Comparison of ENCODE assay signal across 10 mouse cellular contexts in genomic region chr10:70169044-70169443, GRCm38 (mm10). TPM values are rescaled to one million over a fixed set of nuclear protein-coding genes. Genes with fewer than 3 reads are reported as not detected.
A peak's percentile ranks its signal among the peaks of the same experiment; 100 is the strongest.
DNase-seq lines count a peak whose midpoint lies in the region; ATAC-seq lines count a peak whose summit lies in the region.
"Had no signal": no experiment of that assay in that cellular context is flagged by ENCODE, and none has a peak within 500 bp of the region (broad histone marks: within the 10 kb centered on the region; RNA-seq: fewer than 3 reads in every experiment).

No protein-coding gene starts in this region.

- WGBS in forebrain, embryonic 14.5 days = 91% methylated on average over 18 of the region's 18 CpGs
- 85% methylated on average over 18 of the region's 18 CpGs for WGBS in forebrain, embryonic 11.5 days
- WGBS in midbrain, embryonic 10.5 days = 88% methylated on average over 18 of the region's 18 CpGs

- H3K4me1 ChIP-seq in forebrain, embryonic 14.5 days (ENCODE audit: control insufficient read depth, insufficient read depth, low read length) = no peaks in the 10 kb centered on the region
- no peaks in the 10 kb centered on the region for H3K4me1 ChIP-seq in forebrain, embryonic 11.5 days (replicated peaks; ENCODE audit: control insufficient read depth, insufficient read depth, low read length)
- peaks cover 8% of the 10 kb centered on the region for H3K4me1 ChIP-seq in midbrain, embryonic 10.5 days

- no peak for ATAC-seq in forebrain, embryonic 14.5 days
- no peak for ATAC-seq in forebrain, embryonic 11.5 days (replicated peaks; ENCODE audit: low FRiP score)
- ATAC-seq in CD4-positive, CD25-positive, alpha-beta regulatory T cell, adult 4 months = no peak

- H3K9ac ChIP-seq in forebrain, embryonic 14.5 days (ENCODE audit: low read length) = no peak overlapping the region
- H3K9ac ChIP-seq in forebrain, embryonic 11.5 days (ENCODE audit: low read length) = no peak overlapping the region
- H3K9ac ChIP-seq: embryonic facial prominence, embryonic 15.5 days had no signal

- no peak overlapping the region; the same call in 1 of the 2 replicates for H3K27ac ChIP-seq in forebrain, embryonic 14.5 days (ENCODE audit: low read depth, low read length)
- no peak overlapping the region for H3K27ac ChIP-seq in forebrain, embryonic 11.5 days (ENCODE audit: low read depth, low read length)
- 0 out of 2 replicates have a peak overlapping the region, but pooled peaks have one; percentile 52 for H3K27ac ChIP-seq in midbrain, embryonic 10.5 days (replicated peaks)
- H3K27ac ChIP-seq: embryonic facial prominence, embryonic 15.5 days had no signal

- no peaks in the 10 kb centered on the region for H3K9me3 ChIP-seq in forebrain, embryonic 14.5 days (replicated peaks; ENCODE audit: control insufficient read depth, low read length)
- H3K9me3 ChIP-seq in forebrain, embryonic 11.5 days (ENCODE audit: control insufficient read depth, low read length) = no peaks in the 10 kb centered on the region
- no peaks in the 10 kb centered on the region for H3K9me3 ChIP-seq in midbrain, embryonic 10.5 days (replicated peaks)
- H3K9me3 ChIP-seq: embryonic facial prominence, embryonic 15.5 days had no signal

- H3K4me2 ChIP-seq in forebrain, embryonic 14.5 days (ENCODE audit: low read length) = no peak overlapping the region
- H3K4me2 ChIP-seq in forebrain, embryonic 11.5 days (ENCODE audit: low read depth, low read length, severe bottlenecking) = no peak overlapping the region
- H3K4me2 ChIP-seq: embryonic facial prominence, embryonic 15.5 days; liver, embryonic 11.5 days had no signal

- no peaks in the 10 kb centered on the region for H3K27me3 ChIP-seq in forebrain, embryonic 14.5 days (replicated peaks; ENCODE audit: control insufficient read depth, insufficient read depth, low read length)
- H3K27me3 ChIP-seq in forebrain, embryonic 11.5 days (ENCODE audit: control insufficient read depth, insufficient read depth, low read length) = no peaks in the 10 kb centered on the region
- H3K27me3 ChIP-seq in midbrain, embryonic 10.5 days (ENCODE audit: low read depth, poor library complexity, severe bottlenecking) = no peaks in the 10 kb centered on the region
- H3K27me3 ChIP-seq: embryonic facial prominence, embryonic 15.5 days had no signal

- peak; percentile 16 for DNase-seq in forebrain, embryonic 14.5 days (ENCODE audit: low spot score)
- no peak for DNase-seq in forebrain, embryonic 11.5 days (ENCODE audit: low spot score)
- peak; percentile 20 for DNase-seq in retina, postnatal 1 day
- DNase-seq in retina, embryonic 14.5 days (ENCODE audit: low spot score) = no peak
- no peak for DNase-seq in midbrain, embryonic 10.5 days (ENCODE audit: low spot score)
- no peak for DNase-seq in adrenal gland, postnatal 14 days
- DNase-seq in kidney, postnatal 4 days = no peak

- H3K4me3 ChIP-seq in forebrain, embryonic 14.5 days (ENCODE audit: low read depth, low read length) = no peak overlapping the region
- no peak overlapping the region for H3K4me3 ChIP-seq in forebrain, embryonic 11.5 days (ENCODE audit: low read depth, low read length)
- no peak overlapping the region for H3K4me3 ChIP-seq in midbrain, embryonic 10.5 days
- H3K4me3 ChIP-seq: embryonic facial prominence, embryonic 15.5 days had no signal

- peaks cover 26% of the 10 kb centered on the region for H3K36me3 ChIP-seq in forebrain, embryonic 14.5 days (ENCODE audit: control insufficient read depth, insufficient read depth, low read length)
- H3K36me3 ChIP-seq in forebrain, embryonic 11.5 days (ENCODE audit: control insufficient read depth, insufficient read depth, low read length) = no peaks in the 10 kb centered on the region
- peaks cover 68% of the 10 kb centered on the region for H3K36me3 ChIP-seq in midbrain, embryonic 10.5 days

RNA-seq across cellular contexts. Expression of gene Mrln, which starts 35.4 kb away (rescaled TPM):
- 0.83 TPM in 1 of 2 replicates, not detected in the other for polyA plus RNA-seq in forebrain, embryonic 14.5 days (2014; fragmentation: Nextera tagmentation; extraction: Ambion mirVana)
- polyA plus RNA-seq in forebrain, embryonic 11.5 days (2014; fragmentation: Nextera tagmentation; extraction: Ambion mirVana) = 0.94 TPM in 1 of 2 replicates, not detected in the other
- polyA plus RNA-seq in midbrain, embryonic 10.5 days (2016; fragmentation: Nextera tagmentation; extraction: Ambion mirVana) = 0.50 and 0.53 TPM in 2 replicates
- not detected in 2 replicates for total RNA-seq in adrenal gland, postnatal 14 days (2021)
- not detected for polyA plus RNA-seq in CD4-positive, CD25-positive, alpha-beta regulatory T cell, adult 4 months (2017; shearing (Covaris generic))

Comparison
In these comparisons a context has a peak if more than half of its experiments do, and no peak if none do; other contexts are left out.
1. DNase-seq: peak in forebrain, embryonic 14.5 days (single experiment) and retina, postnatal 1 day (single experiment); none in forebrain, embryonic 11.5 days (single experiment), retina, embryonic 14.5 days (single experiment), midbrain, embryonic 10.5 days (single experiment), adrenal gland, postnatal 14 days (single experiment) and kidney, postnatal 4 days (0 of 2).